Mouse (Mus musculus) intestine, embryonic 15.5 days (tissue): ENCODE data around the gene Hrg. TPM values are rescaled to one million over a fixed set of nuclear protein-coding genes. Genes with fewer than 3 reads are reported as not detected.
"Not testable (repeated sequence)": the region's sequence is repeated elsewhere in the genome, so short reads cannot be mapped to it uniquely, and the experiment has no call there.

Experiments used
- ATAC-seq: fragments of 200-750 bp; cut with Nextera tagmentation; 2 replicates; pipeline ENCODE4 v1.8.0; 2017; ENCODE audit warnings: moderate TSS enrichment, moderate library complexity
- H3K27ac ChIP-seq: fragments of 300-500 bp; sonication (generic); 2 replicates; pipeline ENCODE4 v1.5.1; 2015; ENCODE audit warnings: mild to moderate bottlenecking, inconsistent platforms
- H3K27me3 ChIP-seq: fragments of 300-500 bp; sonication (generic); replicated peaks from 2 replicates; pipeline ENCODE4 v1.6.1; 2015; ENCODE audit warnings: inconsistent platforms
- H3K36me3 ChIP-seq: fragments of 300-500 bp; sonication (generic); 2 replicates; pipeline ENCODE4 v1.6.1; 2015; ENCODE audit warnings: inconsistent platforms
- H3K4me1 ChIP-seq: fragments of 300-500 bp; sonication (generic); replicated peaks from 2 replicates; pipeline ENCODE4 v1.6.1; 2015; ENCODE audit warnings: inconsistent platforms
- H3K4me2 ChIP-seq: fragments of 300-500 bp; sonication (generic); replicated peaks from 2 replicates; pipeline ENCODE4 v1.6.1; 2015; ENCODE audit warnings: mild to moderate bottlenecking, inconsistent platforms
- H3K4me3 ChIP-seq: fragments of 300-500 bp; sonication (generic); replicated peaks from 2 replicates; pipeline ENCODE4 v1.5.1; 2015; ENCODE audit warnings: inconsistent platforms
- H3K9ac ChIP-seq: fragments of 300-500 bp; sonication (generic); 2 replicates; pipeline ENCODE4 v1.6.1; 2015; ENCODE audit warnings: inconsistent platforms
- H3K9me3 ChIP-seq: fragments of 300-500 bp; sonication (generic); 2 replicates; pipeline ENCODE4 v1.6.1; 2016; ENCODE audit warnings: inconsistent platforms
- WGBS: fragments of 180-500 bp; shearing (Covaris S2); methylation state at CpG from one replicate; pipeline ENCODE4 v1.1.7; 2015; 5-methylcytosine and 5-hydroxymethylcytosine counted together
- polyA plus RNA-seq: library from polyadenylated mRNA; unstranded; fragments of >200 nt; fragmentation: Nextera tagmentation; extraction: Ambion mirVana; gene quantifications from 2 replicates; pipeline ENCODE4 v1.2.1, GENCODE M21; 2015

The Hrg gene
- polyA plus RNA-seq, 1 experiment from 2014 or later: not detected

DNA sequence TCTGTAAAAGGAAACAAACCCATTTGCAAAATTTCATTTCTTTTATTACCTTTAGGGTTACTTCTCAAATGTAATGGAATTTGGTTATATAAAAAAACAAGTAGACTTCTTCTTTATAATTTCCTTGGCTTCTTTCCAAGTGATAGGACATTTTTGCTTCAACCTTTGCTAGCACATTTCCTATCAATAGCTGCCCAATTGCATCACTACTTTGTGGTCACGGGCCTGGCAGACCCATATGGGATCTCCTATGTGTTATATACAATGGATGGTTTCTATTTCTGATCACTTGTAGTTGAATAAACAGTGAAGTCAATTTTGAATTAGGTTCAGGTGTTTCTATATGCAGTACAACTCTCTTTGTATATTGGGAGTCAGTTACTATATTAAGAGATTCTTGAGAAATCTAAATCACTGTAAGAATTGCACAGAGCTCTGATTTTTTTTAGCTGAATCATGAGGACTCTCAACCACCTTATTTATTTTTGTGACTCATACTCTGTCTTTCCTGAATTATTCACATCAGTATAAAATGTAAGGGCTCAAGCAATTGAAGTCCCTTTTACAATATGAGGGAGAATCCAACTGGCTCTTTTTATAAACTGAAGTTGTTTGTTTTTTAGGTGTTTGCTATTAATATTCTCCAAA, 16.6 kb downstream of the Hrg start:
- 74% methylated on average over 1 of the region's 1 CpGs for WGBS

DNA sequence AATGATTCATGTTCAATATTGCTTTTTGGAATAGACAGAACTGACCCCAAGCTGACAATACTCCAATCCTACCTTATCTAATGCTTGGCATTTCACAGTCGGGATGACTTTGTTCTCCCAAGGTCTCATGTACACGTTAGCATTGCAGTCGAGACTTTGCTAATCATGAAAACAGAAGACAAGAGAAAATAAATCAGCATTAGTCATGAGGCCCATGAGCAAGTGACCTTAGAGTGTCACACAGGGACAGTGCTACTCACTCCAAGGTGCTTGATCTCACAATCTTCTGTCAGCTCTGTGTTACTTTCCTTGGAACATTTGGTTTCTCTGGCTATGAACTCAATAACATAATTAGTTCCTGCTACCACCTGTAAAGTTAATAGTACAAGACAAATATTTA, 46.1 kb downstream of the Hrg start:
- H3K4me1 ChIP-seq, H3K36me3 ChIP-seq, H3K4me2 ChIP-seq, ATAC-seq, H3K4me3 ChIP-seq, H3K27ac ChIP-seq, H3K9me3 ChIP-seq, H3K9ac ChIP-seq, H3K27me3 ChIP-seq: not testable (repeated sequence)
- 74% methylated on average over 3 of the region's 3 CpGs for whole genome bisulfite sequencing

More for the DNA sequence above, 16.6 kb downstream of the Hrg start:
- no peaks in the 10 kb centered on the region for H3K4me1 ChIP-seq
- H3K4me3 ChIP-seq: no peak overlapping the region
- H3K36me3 ChIP-seq: no peaks in the 10 kb centered on the region
- H3K9ac ChIP-seq: no peak overlapping the region
- ATAC-seq: no peak
- H3K9me3 ChIP-seq: no peaks in the 10 kb centered on the region
- no peak overlapping the region for H3K4me2 ChIP-seq
- H3K27ac ChIP-seq: no peak overlapping the region
- no peaks in the 10 kb centered on the region for H3K27me3 ChIP-seq

Other genes with a start within 250 kb of the Hrg start
- not detected in 2 replicates for gene Crygs, start 139.5 kb upstream of the Hrg start, polyA plus RNA-seq
- 26.2 and 30.7 TPM in 2 replicates for gene Tbccd1, start 93.4 kb upstream of the Hrg start, polyA plus RNA-seq
- gene Dnajb11, start 93.2 kb upstream of the Hrg start, polyA plus RNA-seq: 120 and 125 TPM in 2 replicates
- 19.7 and 39.1 TPM in 2 replicates for gene Ahsg, start 59.8 kb upstream of the Hrg start, polyA plus RNA-seq
- gene Fetub, start 32.7 kb upstream of the Hrg start, polyA plus RNA-seq: 0.13 TPM in 1 of 2 replicates, not detected in the other
- 0.69 and 1.1 TPM in 2 replicates for gene Kng2, start 78.4 kb downstream of the Hrg start, polyA plus RNA-seq
- 6.6 and 10.9 TPM in 2 replicates for gene Kng1, start 106.8 kb downstream of the Hrg start, polyA plus RNA-seq
- gene Eif4a2, start 156.4 kb downstream of the Hrg start, polyA plus RNA-seq: 204 and 222 TPM in 2 replicates
- gene Rfc4, start 176.7 kb downstream of the Hrg start, polyA plus RNA-seq: 118 and 130 TPM in 2 replicates
- gene Adipoq, start 195.5 kb downstream of the Hrg start, polyA plus RNA-seq: not detected in 2 replicates